Comparison of ENCODE assay signal across 26 mouse cellular contexts in the genomic region with DNA sequence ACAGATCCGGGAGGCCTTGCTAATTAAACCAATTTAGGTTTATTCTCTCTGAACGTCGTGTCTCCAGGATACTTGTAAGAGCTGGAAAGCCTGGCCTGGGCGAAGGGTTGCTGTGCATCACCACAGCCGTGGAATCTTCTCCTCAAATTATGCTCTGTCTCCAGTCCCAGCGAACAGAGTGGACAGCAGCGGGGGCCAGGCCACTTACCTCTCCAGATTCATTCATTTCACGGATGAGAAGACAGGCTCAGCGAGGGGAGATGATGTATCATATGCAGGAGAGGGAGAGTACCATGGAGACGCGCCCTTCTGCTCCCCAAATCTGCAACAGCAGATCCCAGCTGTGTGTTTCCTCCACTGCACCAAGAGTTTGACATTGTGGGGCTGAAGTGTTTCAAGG.
A peak's percentile ranks its signal among the peaks of the same experiment; 100 is the strongest.
DNase-seq lines count a peak whose midpoint lies in the region; ATAC-seq lines count a peak whose summit lies in the region.
"Had no signal": no experiment of that assay in that cellular context is flagged by ENCODE, and none has a peak within 500 bp of the region (broad histone marks: within the 10 kb centered on the region; RNA-seq: fewer than 3 reads in every experiment).

No protein-coding gene starts in this region.

- H3K9ac ChIP-seq in forebrain, embryonic 13.5 days = no peak overlapping the region
- no peak overlapping the region for H3K9ac ChIP-seq in forebrain, embryonic 12.5 days
- H3K9ac ChIP-seq in hindbrain, embryonic 13.5 days = no peak overlapping the region
- no peak overlapping the region for H3K9ac ChIP-seq in hindbrain, embryonic 11.5 days (ENCODE audit: low read depth, low read length)
- H3K9ac ChIP-seq: embryonic facial prominence, embryonic 12.5 days; heart, embryonic 12.5 days; kidney, embryonic 15.5 days; limb, embryonic 12.5 days; liver, embryonic 15.5 days; lung, embryonic 14.5 days; stomach, embryonic 15.5 days had no signal

- 65% methylated on average over 11 of the region's 11 CpGs for WGBS in forebrain, embryonic 13.5 days
- WGBS in forebrain, embryonic 12.5 days = 74% methylated on average over 11 of the region's 11 CpGs
- 55% methylated on average over 11 of the region's 11 CpGs for WGBS in hindbrain, embryonic 13.5 days
- 79% methylated on average over 11 of the region's 11 CpGs for WGBS in hindbrain, embryonic 11.5 days

- ATAC-seq in forebrain, embryonic 13.5 days = no peak
- no peak for ATAC-seq in forebrain, embryonic 12.5 days (ENCODE audit: low FRiP score)
- no peak for ATAC-seq in hindbrain, embryonic 13.5 days (ENCODE audit: low FRiP score)
- no peak for ATAC-seq in hindbrain, embryonic 11.5 days (ENCODE audit: low FRiP score)

- peaks cover 56% of the 10 kb centered on the region for H3K4me1 ChIP-seq in forebrain, embryonic 13.5 days
- peaks cover 55% of the 10 kb centered on the region for H3K4me1 ChIP-seq in forebrain, embryonic 12.5 days
- peaks cover 67% of the 10 kb centered on the region for H3K4me1 ChIP-seq in hindbrain, embryonic 13.5 days (replicated peaks)
- H3K4me1 ChIP-seq in hindbrain, embryonic 11.5 days (replicated peaks; ENCODE audit: control insufficient read depth, insufficient read depth, low read length) = 0 out of 2 replicates have a peak, but pooled peaks cover 2% of the 10 kb centered on the region
- H3K4me1 ChIP-seq: embryonic facial prominence, embryonic 12.5 days; heart, embryonic 12.5 days; liver, embryonic 15.5 days; stomach, embryonic 15.5 days had no signal

- H3K4me2 ChIP-seq in forebrain, embryonic 13.5 days = no peak overlapping the region
- no peak overlapping the region for H3K4me2 ChIP-seq in forebrain, embryonic 12.5 days
- no peak overlapping the region for H3K4me2 ChIP-seq in hindbrain, embryonic 13.5 days
- H3K4me2 ChIP-seq in hindbrain, embryonic 11.5 days (replicated peaks; ENCODE audit: low read depth, low read length) = no peak overlapping the region
- H3K4me2 ChIP-seq: embryonic facial prominence, embryonic 12.5 days; heart, embryonic 12.5 days; kidney, embryonic 15.5 days; limb, embryonic 12.5 days; liver, embryonic 15.5 days; lung, embryonic 14.5 days; stomach, embryonic 15.5 days had no signal

- H3K4me3 ChIP-seq in forebrain, embryonic 13.5 days = no peak overlapping the region
- no peak overlapping the region for H3K4me3 ChIP-seq in forebrain, embryonic 12.5 days (replicated peaks)
- no peak overlapping the region for H3K4me3 ChIP-seq in hindbrain, embryonic 13.5 days
- H3K4me3 ChIP-seq in hindbrain, embryonic 11.5 days (ENCODE audit: low read depth, low read length) = no peak overlapping the region
- H3K4me3 ChIP-seq: embryonic facial prominence, embryonic 12.5 days; heart, adult 2 months; heart, embryonic 12.5 days; kidney, embryonic 15.5 days; left cerebral cortex, adult 2 months; limb, embryonic 12.5 days; liver, embryonic 15.5 days; midbrain, embryonic 10.5 days; stomach, embryonic 15.5 days had no signal

- no peaks in the 10 kb centered on the region for H3K9me3 ChIP-seq in forebrain, embryonic 13.5 days (replicated peaks)
- no peaks in the 10 kb centered on the region for H3K9me3 ChIP-seq in forebrain, embryonic 12.5 days
- H3K9me3 ChIP-seq in hindbrain, embryonic 13.5 days = no peaks in the 10 kb centered on the region
- no peaks in the 10 kb centered on the region for H3K9me3 ChIP-seq in hindbrain, embryonic 11.5 days (ENCODE audit: control insufficient read depth, low read length)
- H3K9me3 ChIP-seq: embryonic facial prominence, embryonic 12.5 days; heart, embryonic 12.5 days; kidney, embryonic 15.5 days; limb, embryonic 12.5 days; liver, embryonic 15.5 days; stomach, embryonic 15.5 days had no signal

- peak overlapping the region; percentile 60 for H3K27ac ChIP-seq in forebrain, embryonic 13.5 days
- no peak overlapping the region for H3K27ac ChIP-seq in forebrain, embryonic 12.5 days
- peak overlapping the region; percentile 86 for H3K27ac ChIP-seq in hindbrain, embryonic 13.5 days
- no peak overlapping the region for H3K27ac ChIP-seq in hindbrain, embryonic 11.5 days (ENCODE audit: low read depth, low read length)
- H3K27ac ChIP-seq: embryonic facial prominence, embryonic 12.5 days; heart, adult 2 months; kidney, embryonic 15.5 days; left cerebral cortex, adult 2 months; limb, embryonic 12.5 days; liver, embryonic 15.5 days; midbrain, embryonic 10.5 days; stomach, embryonic 15.5 days had no signal

- no peaks in the 10 kb centered on the region for H3K27me3 ChIP-seq in forebrain, embryonic 13.5 days
- H3K27me3 ChIP-seq in forebrain, embryonic 12.5 days = no peaks in the 10 kb centered on the region; the same call in 1 of the 2 replicates
- H3K27me3 ChIP-seq in hindbrain, embryonic 13.5 days = peaks cover 30% of the 10 kb centered on the region
- H3K27me3 ChIP-seq in hindbrain, embryonic 11.5 days (ENCODE audit: control insufficient read depth, insufficient read depth, low read length) = no peaks in the 10 kb centered on the region
- H3K27me3 ChIP-seq: liver, embryonic 15.5 days; stomach, embryonic 15.5 days had no signal

- H3K36me3 ChIP-seq in forebrain, embryonic 13.5 days (ENCODE audit: poor library complexity, severe bottlenecking) = no peaks in the 10 kb centered on the region
- no peaks in the 10 kb centered on the region for H3K36me3 ChIP-seq in forebrain, embryonic 12.5 days (replicated peaks)
- H3K36me3 ChIP-seq in hindbrain, embryonic 13.5 days = peaks cover under 1% of the 10 kb centered on the region; the same call in 1 of the 2 replicates
- no peaks in the 10 kb centered on the region for H3K36me3 ChIP-seq in hindbrain, embryonic 11.5 days (ENCODE audit: control insufficient read depth, insufficient read depth, low read length)
- H3K36me3 ChIP-seq: embryonic facial prominence, embryonic 12.5 days; G1E; heart, embryonic 12.5 days; kidney, embryonic 15.5 days; limb, embryonic 12.5 days; liver, embryonic 15.5 days; midbrain, embryonic 10.5 days; stomach, embryonic 15.5 days had no signal

- no peak for DNase-seq in hindbrain, embryonic 11.5 days (ENCODE audit: low spot score)
- peak; percentile 47 for DNase-seq in retina, postnatal 1 day
- DNase-seq in retina, embryonic 14.5 days (ENCODE audit: low spot score) = no peak
- no peak for DNase-seq in adrenal gland, adult 2 months
- DNase-seq: adrenal gland, postnatal 10 days; cerebellum, adult 8-10 months; embryo, embryonic 11 days; heart, adult 2 months; heart, postnatal 4 days; kidney, adult 18-20 months; kidney, postnatal 25 days; lung, embryonic 14.5 days; lung, postnatal 14 days; right cerebral cortex, postnatal 25 days had no signal

Comparison
In these comparisons a context has a peak if more than half of its experiments do, and no peak if none do; other contexts are left out.
1. H3K27ac ChIP-seq: peak in forebrain, embryonic 13.5 days (single experiment) and hindbrain, embryonic 13.5 days (single experiment); none in forebrain, embryonic 12.5 days (single experiment) and hindbrain, embryonic 11.5 days (single experiment).